Mouse (Mus musculus): ENCODE data around the gene St6gal1. TPM values are rescaled to one million over a fixed set of nuclear protein-coding genes. Genes with fewer than 3 reads are reported as not detected.

St6gal1 gene
- polyA plus RNA-seq, 1 experiment = not detected

- no peak for TF ChIP-seq GATA1 (IDR thresholded peaks at IDR 0.05; ENCODE audit: low read length)
- no peak for TF ChIP-seq TAL1 (IDR thresholded peaks at IDR 0.05; ENCODE audit: low read length)
- no peak overlapping the region for H3K4me3 ChIP-seq (replicated peaks)
Measured at GRCm38 (mm10) chr16:23350802-23351201, 126.3 kb downstream of the St6gal1 start.

GRCm38 (mm10) chr16:23361031-23361430, 136.5 kb downstream of the St6gal1 start:
- H3K36me3 ChIP-seq (ENCODE audit: control insufficient read depth) = peaks cover 4% of the 10 kb centered on the region; the same call in 1 of the 2 replicates
- no peaks in the 10 kb centered on the region for H3K9me3 ChIP-seq (ENCODE audit: control insufficient read depth, low read length)
- TF ChIP-seq GATA1 (IDR thresholded peaks at IDR 0.05; ENCODE audit: low read length) = no peak
- TF ChIP-seq TAL1 (IDR thresholded peaks at IDR 0.05; ENCODE audit: low read length) = no peak
- no peak overlapping the region for H3K4me3 ChIP-seq (replicated peaks)
- no peaks in the 10 kb centered on the region for H3K27me3 ChIP-seq (ENCODE audit: control insufficient read depth)
- H3K4me1 ChIP-seq (ENCODE audit: control insufficient read depth) = no peaks in the 10 kb centered on the region

More at GRCm38 (mm10) chr16:23350802-23351201, 126.3 kb downstream of the St6gal1 start:
- peaks cover 4% of the 10 kb centered on the region; the same call in 1 of the 2 replicates for H3K36me3 ChIP-seq (ENCODE audit: control insufficient read depth)
- H3K9me3 ChIP-seq (ENCODE audit: control insufficient read depth, low read length) = no peaks in the 10 kb centered on the region
- no peaks in the 10 kb centered on the region for H3K27me3 ChIP-seq (ENCODE audit: control insufficient read depth)
- H3K4me1 ChIP-seq (ENCODE audit: control insufficient read depth) = no peaks in the 10 kb centered on the region

- no peaks in the 10 kb centered on the region for H3K27me3 ChIP-seq (ENCODE audit: control insufficient read depth)
- peaks cover 4% of the 10 kb centered on the region; the same call in 1 of the 2 replicates for H3K36me3 ChIP-seq (ENCODE audit: control insufficient read depth)
- TF ChIP-seq TAL1 (IDR thresholded peaks at IDR 0.05; ENCODE audit: low read length) = no peak
- no peak for TF ChIP-seq GATA1 (IDR thresholded peaks at IDR 0.05; ENCODE audit: low read length)
- no peak overlapping the region for H3K4me3 ChIP-seq (replicated peaks)
- H3K4me1 ChIP-seq (ENCODE audit: control insufficient read depth) = no peaks in the 10 kb centered on the region
- no peaks in the 10 kb centered on the region for H3K9me3 ChIP-seq (ENCODE audit: control insufficient read depth, low read length)
Measured at GRCm38 (mm10) chr16:23361434-23361970, 137.0 kb downstream of the St6gal1 start.

GRCm38 (mm10) chr16:23364328-23364990, 139.9 kb downstream of the St6gal1 start:
- Histone ChIP-seq H3K36me3 (ENCODE audit: control insufficient read depth) (peaks cover 2% of the 10 kb centered on the region; the same call in 1 of the 2 replicates), H3K9me3 (ENCODE audit: control insufficient read depth, low read length) (no peaks in the 10 kb centered on the region), H3K4me1 (ENCODE audit: control insufficient read depth) (no peaks in the 10 kb centered on the region), H3K4me3 (replicated peaks) (no peak overlapping the region), H3K27me3 (ENCODE audit: control insufficient read depth) (no peaks in the 10 kb centered on the region)
- TF ChIP-seq GATA1 (IDR thresholded peaks at IDR 0.05; ENCODE audit: low read length) = no peak
- TF ChIP-seq TAL1 (IDR thresholded peaks at IDR 0.05; ENCODE audit: low read length) = no peak

GRCm38 (mm10) chr16:23369124-23369523, 144.6 kb downstream of the St6gal1 start:
- Histone ChIP-seq H3K4me1 (ENCODE audit: control insufficient read depth) (no peaks in the 10 kb centered on the region), H3K27me3 (ENCODE audit: control insufficient read depth) (no peaks in the 10 kb centered on the region)
- TF ChIP-seq GATA1 (IDR thresholded peaks at IDR 0.05; ENCODE audit: low read length) (no peak), TAL1 (IDR thresholded peaks at IDR 0.05; ENCODE audit: low read length) (no peak)

GRCm38 (mm10) chr16:23370724-23371123, 146.2 kb downstream of the St6gal1 start:
- H3K9me3 ChIP-seq (ENCODE audit: control insufficient read depth, low read length) = no peaks in the 10 kb centered on the region
- H3K36me3 ChIP-seq (ENCODE audit: control insufficient read depth) = no peaks in the 10 kb centered on the region
- H3K4me1 ChIP-seq (ENCODE audit: control insufficient read depth) = no peaks in the 10 kb centered on the region
- H3K27me3 ChIP-seq (ENCODE audit: control insufficient read depth) = no peaks in the 10 kb centered on the region
- no peak for TF ChIP-seq TAL1 (IDR thresholded peaks at IDR 0.05; ENCODE audit: low read length)
- no peak for TF ChIP-seq GATA1 (IDR thresholded peaks at IDR 0.05; ENCODE audit: low read length)
- no peak overlapping the region for H3K4me3 ChIP-seq (replicated peaks)

More at GRCm38 (mm10) chr16:23369124-23369523, 144.6 kb downstream of the St6gal1 start:
- no peaks in the 10 kb centered on the region for H3K9me3 ChIP-seq (ENCODE audit: control insufficient read depth, low read length)
- no peak overlapping the region for H3K4me3 ChIP-seq (replicated peaks)
- H3K36me3 ChIP-seq (ENCODE audit: control insufficient read depth) = no peaks in the 10 kb centered on the region

GRCm38 (mm10) chr16:23372340-23372739, 147.8 kb downstream of the St6gal1 start:
- Histone ChIP-seq H3K9me3 (ENCODE audit: control insufficient read depth, low read length) (no peaks in the 10 kb centered on the region), H3K36me3 (ENCODE audit: control insufficient read depth) (no peaks in the 10 kb centered on the region), H3K4me1 (ENCODE audit: control insufficient read depth) (no peaks in the 10 kb centered on the region), H3K4me3 (replicated peaks) (no peak overlapping the region), H3K27me3 (ENCODE audit: control insufficient read depth) (no peaks in the 10 kb centered on the region)
- TF ChIP-seq TAL1 (IDR thresholded peaks at IDR 0.05; ENCODE audit: low read length) = 0 out of 3 replicates have a peak, but pooled peaks have one; percentile 14
- no peak for TF ChIP-seq GATA1 (IDR thresholded peaks at IDR 0.05; ENCODE audit: low read length)

GRCm38 (mm10) chr16:23374068-23374467, 149.5 kb downstream of the St6gal1 start:
- no peaks in the 10 kb centered on the region for H3K9me3 ChIP-seq (ENCODE audit: control insufficient read depth, low read length)
- no peaks in the 10 kb centered on the region for H3K36me3 ChIP-seq (ENCODE audit: control insufficient read depth)
- no peak overlapping the region for H3K4me3 ChIP-seq (replicated peaks)
- H3K4me1 ChIP-seq (ENCODE audit: control insufficient read depth) = no peaks in the 10 kb centered on the region
- TF ChIP-seq TAL1 (IDR thresholded peaks at IDR 0.05; ENCODE audit: low read length) (no peak), GATA1 (IDR thresholded peaks at IDR 0.05; ENCODE audit: low read length) (no peak)
- H3K27me3 ChIP-seq (ENCODE audit: control insufficient read depth) = no peaks in the 10 kb centered on the region

GRCm38 (mm10) chr16:23374938-23375337, 150.4 kb downstream of the St6gal1 start:
- TF ChIP-seq TAL1 (IDR thresholded peaks at IDR 0.05; ENCODE audit: low read length) = no peak
- TF ChIP-seq GATA1 (IDR thresholded peaks at IDR 0.05; ENCODE audit: low read length) = no peak
- no peaks in the 10 kb centered on the region for H3K27me3 ChIP-seq (ENCODE audit: control insufficient read depth)
- H3K4me3 ChIP-seq (replicated peaks) = no peak overlapping the region
- H3K4me1 ChIP-seq (ENCODE audit: control insufficient read depth) = no peaks in the 10 kb centered on the region
- H3K36me3 ChIP-seq (ENCODE audit: control insufficient read depth) = no peaks in the 10 kb centered on the region
- no peaks in the 10 kb centered on the region for H3K9me3 ChIP-seq (ENCODE audit: control insufficient read depth, low read length)

All from erythroblast, embryonic 14.5 days (primary cell).